Mouse (Mus musculus) lung, adult 2 months (tissue): ENCODE data around the gene Mgat5b.

Source experiments
- CTCF ChIP-seq: fragments of 200-500 bp; IDR thresholded peaks from 2 replicates; pipeline ENCODE4 v1.5.1; 2011; ENCODE audit warnings: mild to moderate bottlenecking, low read length, control low read depth; ENCODE audit not compliant: insufficient read depth
- POLR2A ChIP-seq: fragments of 200-500 bp; IDR thresholded peaks from 2 replicates; pipeline ENCODE4 v1.6.1; 2011; ENCODE audit warnings: low read depth, mild to moderate bottlenecking, control low read depth, low read length, borderline replicate concordance; ENCODE audit errors: extremely low read depth

DNA sequence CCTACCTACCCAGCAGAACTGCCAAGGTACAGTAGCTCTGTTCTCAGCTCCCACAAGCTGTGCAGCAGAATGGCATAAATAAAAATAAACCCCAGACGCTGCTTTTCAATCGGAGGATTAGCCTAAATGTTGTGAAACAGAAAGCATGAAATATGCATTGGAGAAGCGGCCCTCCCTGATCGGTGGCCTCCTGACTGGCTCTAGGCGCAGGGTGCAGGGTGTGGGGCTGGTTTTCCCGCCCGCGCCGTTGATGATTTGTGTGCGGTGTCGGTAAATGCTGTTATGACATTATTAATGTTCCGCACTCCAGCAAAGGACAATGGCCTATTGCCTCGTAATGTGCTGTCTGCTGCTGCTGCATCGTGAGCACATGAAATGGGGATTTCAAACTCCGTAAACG is 5.1 kb upstream of the Mgat5b start:
- TF ChIP-seq CTCF = no peak
- TF ChIP-seq POLR2A = no peak
